Mouse (Mus musculus) kidney, adult 10 weeks (tissue): Measurements from ENCODE around the gene Lats1. TPM values are rescaled to one million over a fixed set of nuclear protein-coding genes. Genes with fewer than 3 reads are reported as not detected.

Experiments used
- polyA plus RNA-seq: library from polyadenylated mRNA; stranded (reverse); fragments of 350-450 nt; fragmentation: Illumina TruSeq; extraction: RNeasy Lipid Tissue Mini Kit (QIAGEN cat#74804); gene quantifications from one replicate; pipeline ENCODE4 v1.2.3, GENCODE M21; 2014; ENCODE audit warnings: low read depth, low replicate concordance

The Lats1 gene
- polyA plus RNA-seq, result 45.8 TPM

GRCm38 (mm10) chr10:7680731-7681301 lies at the start of gene Lats1, which contains the start of gene Pcmt1:
Lats1 (plus strand) TSS chr10:7681214.
Pcmt1 (minus strand) TSS chr10:7681136.

GRCm38 (mm10) chr10:7667342-7667802 lies 13.6 kb upstream of the Lats1 start, which contains the start of gene Nup43:
Nup43 (plus strand) TSS chr10:7667503.

DNA sequence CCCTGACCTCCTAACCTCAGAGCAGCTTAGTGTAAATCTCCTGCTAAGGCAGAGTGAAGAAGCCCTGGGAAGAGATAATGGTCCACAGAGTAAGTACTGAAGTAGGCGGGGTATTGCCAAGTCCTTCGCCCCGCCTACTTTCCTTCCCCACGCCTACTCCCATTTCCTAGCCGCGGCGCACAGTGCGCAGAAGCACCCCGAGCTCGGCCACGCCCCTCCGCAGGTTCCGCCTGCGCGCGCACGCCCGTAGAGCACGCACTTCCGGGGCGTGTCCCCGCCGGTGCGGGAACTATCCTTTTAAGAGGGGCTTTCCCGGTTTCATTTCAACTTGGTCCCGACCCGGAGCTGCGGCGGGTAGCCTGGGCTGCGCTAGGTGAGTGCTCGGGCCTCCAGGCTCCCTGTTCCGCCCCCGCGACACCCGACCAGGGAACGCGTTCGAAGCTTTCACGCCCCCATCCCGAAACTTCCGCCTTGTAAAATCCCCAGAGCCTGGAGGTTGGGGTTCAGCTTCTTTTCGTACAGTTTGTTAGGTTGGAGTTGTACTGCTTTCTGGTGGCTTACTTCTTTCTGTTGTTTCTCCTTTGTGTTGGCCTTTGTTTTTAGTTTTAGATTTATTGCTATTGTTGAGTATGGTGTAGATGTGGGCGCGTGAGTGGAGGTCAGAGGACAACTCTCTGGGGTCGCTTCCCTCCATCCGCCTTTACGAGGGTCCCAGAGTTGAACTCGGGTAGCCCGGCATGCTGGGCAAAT lies 44.9 kb downstream of the Lats1 start, which contains the start of gene Katna1:
Gene Katna1 (plus strand): TSS at position 250 of the 750 bp plus-strand sequence.

Other genes starting within 250 kb of the Lats1 start
- 0.53 TPM for gene Ulbp1, start 207.6 kb upstream of the Lats1 start, polyA plus RNA-seq
- gene Lrp11, start 91.4 kb upstream of the Lats1 start, polyA plus RNA-seq, result 14.5 TPM
- 14.7 TPM for gene Nup43, start 13.7 kb upstream of the Lats1 start, polyA plus RNA-seq
- 87.1 TPM for gene Pcmt1, start 78 bp upstream of the Lats1 start, polyA plus RNA-seq
- 36.9 TPM for gene Katna1, start 44.8 kb downstream of the Lats1 start, polyA plus RNA-seq
- gene Ginm1, start 111.6 kb downstream of the Lats1 start, polyA plus RNA-seq, result 425 TPM
- 42.8 TPM for gene Ppil4, start 111.7 kb downstream of the Lats1 start, polyA plus RNA-seq
- gene Zc3h12d, start 151.3 kb downstream of the Lats1 start, polyA plus RNA-seq, result 1.2 TPM